19 mouse cellular contexts compared by ENCODE assay signal in the genomic region with DNA sequence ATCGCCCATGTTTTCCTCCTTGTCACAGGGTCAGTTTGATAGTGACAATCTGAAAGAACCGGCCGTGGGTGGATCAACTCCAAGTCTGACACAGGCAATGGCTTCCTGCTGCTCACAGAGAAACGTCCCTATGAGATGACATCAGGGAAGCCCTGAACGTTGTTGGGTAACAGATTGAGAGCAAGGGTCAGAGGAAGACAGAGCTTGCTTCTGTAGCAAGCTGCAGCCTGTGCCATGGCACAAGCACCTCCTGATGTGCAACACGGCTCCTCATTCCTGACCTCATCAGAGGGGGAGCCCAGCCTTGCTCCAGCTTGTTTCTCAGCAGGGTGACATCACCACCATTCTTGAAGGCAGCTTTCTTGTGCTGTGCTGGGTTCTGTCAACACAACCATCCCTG. TPM values are rescaled to one million over a fixed set of nuclear protein-coding genes. Genes with fewer than 3 reads are reported as not detected.
A peak's percentile ranks its signal among the peaks of the same experiment; 100 is the strongest.
DNase-seq lines count a peak whose midpoint lies in the region; ATAC-seq and TF ChIP-seq lines count a peak whose summit lies in the region.
"Had no signal": no experiment of that assay in that cellular context is flagged by ENCODE, and none has a peak within 500 bp of the region (broad histone marks: within the 10 kb centered on the region; RNA-seq: fewer than 3 reads in every experiment).

No protein-coding gene starts in this region.

- no peaks in the 10 kb centered on the region for H3K27me3 ChIP-seq in liver, embryonic 15.5 days
- no peaks in the 10 kb centered on the region for H3K27me3 ChIP-seq in liver, embryonic 12.5 days (replicated peaks)
- no peaks in the 10 kb centered on the region for H3K27me3 ChIP-seq in lung, embryonic 16.5 days (ENCODE audit: control insufficient read depth, insufficient read depth, low read depth, low read length)
- H3K27me3 ChIP-seq: midbrain, embryonic 15.5 days had no signal

- no peak overlapping the region for H3K9ac ChIP-seq in liver, embryonic 15.5 days
- H3K9ac ChIP-seq in liver, embryonic 12.5 days: no peak overlapping the region
- no peak overlapping the region for H3K9ac ChIP-seq in lung, embryonic 16.5 days (ENCODE audit: low read length)
- H3K9ac ChIP-seq: midbrain, embryonic 15.5 days had no signal

- ATAC-seq in liver, embryonic 15.5 days (ENCODE audit: insufficient read depth): peak; percentile 18; the same call in 1 of the 2 replicates
- ATAC-seq in liver, embryonic 12.5 days: no peak
- peak; percentile 43; the same call in 1 of the 2 replicates for ATAC-seq in lung, embryonic 16.5 days (ENCODE audit: low read depth)
- ATAC-seq: forebrain, embryonic 16.5 days; inflammation-experienced regulatory T-cells, adult 6 months; midbrain, embryonic 15.5 days had no signal

- no peak overlapping the region for H3K4me2 ChIP-seq in liver, embryonic 15.5 days
- H3K4me2 ChIP-seq in liver, embryonic 12.5 days: no peak overlapping the region
- no peak overlapping the region for H3K4me2 ChIP-seq in lung, embryonic 16.5 days (ENCODE audit: low read depth, low read length)
- H3K4me2 ChIP-seq: midbrain, embryonic 15.5 days had no signal

- no peak overlapping the region for H3K4me3 ChIP-seq in liver, embryonic 15.5 days (replicated peaks)
- H3K4me3 ChIP-seq in liver, embryonic 12.5 days: no peak overlapping the region
- H3K4me3 ChIP-seq in lung, embryonic 16.5 days (ENCODE audit: low read length): no peak overlapping the region
- H3K4me3 ChIP-seq in left cerebral cortex, adult 2 months: no peak overlapping the region
- H3K4me3 ChIP-seq: gastrocnemius, adult 2 months; midbrain, embryonic 15.5 days had no signal

- H3K27ac ChIP-seq in liver, embryonic 15.5 days (replicated peaks): no peak overlapping the region
- H3K27ac ChIP-seq in liver, embryonic 12.5 days: no peak overlapping the region
- H3K27ac ChIP-seq in lung, embryonic 16.5 days (ENCODE audit: low read length): no peak overlapping the region
- H3K27ac ChIP-seq in left cerebral cortex, adult 2 months: no peak overlapping the region
- H3K27ac ChIP-seq: gastrocnemius, adult 2 months; kidney, postnatal 0 days; macrophage; midbrain, embryonic 15.5 days had no signal

- intact Hi-C loops in left cerebral cortex, adult 2 months (cut with DNase I): no loop called here

- no peaks in the 10 kb centered on the region for H3K36me3 ChIP-seq in liver, embryonic 15.5 days (replicated peaks)
- H3K36me3 ChIP-seq in liver, embryonic 12.5 days: no peaks in the 10 kb centered on the region
- H3K36me3 ChIP-seq in lung, embryonic 16.5 days (ENCODE audit: control insufficient read depth, insufficient read depth, low read length): no peaks in the 10 kb centered on the region
- H3K36me3 ChIP-seq: midbrain, embryonic 15.5 days had no signal

- no peaks in the 10 kb centered on the region for H3K4me1 ChIP-seq in liver, embryonic 15.5 days (replicated peaks)
- no peaks in the 10 kb centered on the region for H3K4me1 ChIP-seq in liver, embryonic 12.5 days
- no peaks in the 10 kb centered on the region for H3K4me1 ChIP-seq in lung, embryonic 16.5 days (replicated peaks; ENCODE audit: control insufficient read depth, insufficient read depth, low read length)
- H3K4me1 ChIP-seq: midbrain, embryonic 15.5 days had no signal

- H3K9me3 ChIP-seq in liver, embryonic 15.5 days (replicated peaks): no peaks in the 10 kb centered on the region
- no peaks in the 10 kb centered on the region for H3K9me3 ChIP-seq in liver, embryonic 12.5 days (replicated peaks)
- H3K9me3 ChIP-seq in lung, embryonic 16.5 days (ENCODE audit: control insufficient read depth, low read length): no peaks in the 10 kb centered on the region
- H3K9me3 ChIP-seq: midbrain, embryonic 15.5 days had no signal

- WGBS in liver, embryonic 15.5 days (ENCODE audit: insufficient replicate concordance): 31% methylated on average over 6 of the region's 6 CpGs
- 36% methylated on average over 6 of the region's 6 CpGs for WGBS in liver, embryonic 12.5 days (ENCODE audit: insufficient replicate concordance)
- WGBS in lung, embryonic 16.5 days: 40% methylated on average over 6 of the region's 6 CpGs

- peak; percentile 10 to 20 for DNase-seq in adrenal gland, postnatal 36 days
- DNase-seq in adrenal gland, postnatal 25 days: no peak
- no peak for DNase-seq in left cerebral cortex, adult 2 months (ENCODE audit: extremely low spot score in 1 of 2, low spot score in 2 of 2)
- no peak for DNase-seq in left cerebral cortex, adult 9 months (ENCODE audit: low spot score in 2 of 2)
- no peak for DNase-seq in testis, postnatal 10 days (ENCODE audit: low spot score)
- DNase-seq: B cell, adult 2 months; cerebellum, adult 8-10 months; embryo, embryonic 11 days; gastrocnemius, adult 2 months; left cerebral cortex, postnatal 4 days; thymus, postnatal 14 days had no signal

- no peak for TF ChIP-seq CTCF in left cerebral cortex, adult 2 months (IDR thresholded peaks at IDR 0.05)

RNA-seq across cellular contexts. Expression of gene Nfil3, which starts 37.1 kb away (rescaled TPM):
- 10 to 100 TPM; 48.9 to 83.1 TPM for total RNA-seq in adrenal gland, postnatal 36 days (2021)
- 11.6 and 18.4 TPM in 2 replicates for total RNA-seq in adrenal gland, postnatal 25 days (2021)
- 6.0 and 6.1 TPM in 2 replicates for polyA plus RNA-seq in liver, embryonic 15.5 days (2015; fragmentation: Nextera tagmentation; extraction: Ambion mirVana)
- polyA plus RNA-seq in liver, embryonic 12.5 days (2016; fragmentation: Nextera tagmentation; extraction: Ambion mirVana): 5.0 and 5.4 TPM in 2 replicates
- 19.9 and 20.8 TPM in 2 replicates for polyA plus RNA-seq in lung, embryonic 16.5 days (2015; fragmentation: Nextera tagmentation; extraction: Ambion mirVana)
- total RNA-seq in left cerebral cortex, adult 2 months (2021): 10 to 100 TPM; 17.7 to 28.2 TPM

Comparison
In these comparisons a context has a peak if more than half of its experiments do, and no peak if none do; other contexts are left out.
1. DNase-seq: peak in adrenal gland, postnatal 36 days (2 of 2); none in adrenal gland, postnatal 25 days (single experiment), left cerebral cortex, adult 2 months (0 of 2), left cerebral cortex, adult 9 months (0 of 2) and testis, postnatal 10 days (single experiment).